Mouse (Mus musculus): Measurements from ENCODE around the gene Egfl6. TPM values are rescaled to one million over a fixed set of nuclear protein-coding genes. Genes with fewer than 3 reads are reported as not detected.

Gene Egfl6
- polyA plus RNA-seq, 1 experiment from 2014 or later: 12.4 TPM

DNA sequence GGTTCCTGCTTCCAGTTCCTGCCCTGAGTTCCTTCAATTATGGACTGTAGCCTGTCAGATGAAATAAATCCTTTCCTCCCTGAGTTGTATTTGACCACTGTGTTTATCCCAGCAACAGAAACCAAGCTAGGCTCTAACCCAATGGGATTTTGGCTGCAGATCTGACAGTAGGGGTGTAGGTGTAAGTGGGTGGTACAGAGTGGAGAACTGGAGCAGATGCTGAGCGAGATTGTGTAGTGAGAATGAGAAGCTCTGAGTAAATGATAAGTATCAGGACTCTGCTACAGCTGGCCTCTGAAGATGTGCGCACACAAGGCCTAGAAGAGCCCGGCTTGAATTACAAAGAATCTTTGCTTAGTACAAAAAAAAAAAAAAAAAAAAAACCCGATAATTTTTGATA is 73.4 kb downstream of the Egfl6 start:
- Histone ChIP-seq H3K36me3 (no peaks in the 10 kb centered on the region), H3K27me3 (replicated peaks) (no peaks in the 10 kb centered on the region), H3K4me1 (no peaks in the 10 kb centered on the region), H3K9me3 (no peaks in the 10 kb centered on the region), H3K27ac (no peak overlapping the region), H3K9ac (no peak overlapping the region), H3K4me2 (replicated peaks) (no peak overlapping the region), H3K4me3 (no peak overlapping the region)
- 94% methylated on average over 4 of the region's 4 CpGs for WGBS
- ATAC-seq (ENCODE audit: low FRiP score, low read depth): no peak

DNA sequence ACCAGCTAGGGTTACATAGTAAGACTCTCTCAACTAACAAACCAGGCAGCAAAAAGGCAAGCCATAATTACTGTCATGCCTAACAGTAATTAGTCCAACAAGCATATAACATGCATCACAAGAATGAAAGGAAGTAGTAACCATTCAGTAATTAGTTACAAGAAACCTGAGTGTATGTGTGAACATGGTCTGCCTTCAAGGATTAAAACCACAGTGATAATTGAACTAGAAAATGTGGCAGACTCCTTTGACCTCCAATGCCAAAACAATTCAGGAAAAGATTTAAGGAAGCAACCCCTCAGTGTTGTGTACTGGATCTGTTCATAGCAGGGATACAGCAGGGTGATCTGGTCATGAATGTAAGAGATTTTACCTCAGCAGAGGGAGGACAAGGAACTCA is 74.4 kb downstream of the Egfl6 start:
- Histone ChIP-seq H3K36me3 (no peaks in the 10 kb centered on the region), H3K27me3 (replicated peaks) (no peaks in the 10 kb centered on the region), H3K27ac (no peak overlapping the region), H3K9me3 (no peaks in the 10 kb centered on the region), H3K9ac (no peak overlapping the region), H3K4me1 (no peaks in the 10 kb centered on the region), H3K4me2 (replicated peaks) (no peak overlapping the region), H3K4me3 (no peak overlapping the region)
- no peak for ATAC-seq (ENCODE audit: low FRiP score, low read depth)

DNA sequence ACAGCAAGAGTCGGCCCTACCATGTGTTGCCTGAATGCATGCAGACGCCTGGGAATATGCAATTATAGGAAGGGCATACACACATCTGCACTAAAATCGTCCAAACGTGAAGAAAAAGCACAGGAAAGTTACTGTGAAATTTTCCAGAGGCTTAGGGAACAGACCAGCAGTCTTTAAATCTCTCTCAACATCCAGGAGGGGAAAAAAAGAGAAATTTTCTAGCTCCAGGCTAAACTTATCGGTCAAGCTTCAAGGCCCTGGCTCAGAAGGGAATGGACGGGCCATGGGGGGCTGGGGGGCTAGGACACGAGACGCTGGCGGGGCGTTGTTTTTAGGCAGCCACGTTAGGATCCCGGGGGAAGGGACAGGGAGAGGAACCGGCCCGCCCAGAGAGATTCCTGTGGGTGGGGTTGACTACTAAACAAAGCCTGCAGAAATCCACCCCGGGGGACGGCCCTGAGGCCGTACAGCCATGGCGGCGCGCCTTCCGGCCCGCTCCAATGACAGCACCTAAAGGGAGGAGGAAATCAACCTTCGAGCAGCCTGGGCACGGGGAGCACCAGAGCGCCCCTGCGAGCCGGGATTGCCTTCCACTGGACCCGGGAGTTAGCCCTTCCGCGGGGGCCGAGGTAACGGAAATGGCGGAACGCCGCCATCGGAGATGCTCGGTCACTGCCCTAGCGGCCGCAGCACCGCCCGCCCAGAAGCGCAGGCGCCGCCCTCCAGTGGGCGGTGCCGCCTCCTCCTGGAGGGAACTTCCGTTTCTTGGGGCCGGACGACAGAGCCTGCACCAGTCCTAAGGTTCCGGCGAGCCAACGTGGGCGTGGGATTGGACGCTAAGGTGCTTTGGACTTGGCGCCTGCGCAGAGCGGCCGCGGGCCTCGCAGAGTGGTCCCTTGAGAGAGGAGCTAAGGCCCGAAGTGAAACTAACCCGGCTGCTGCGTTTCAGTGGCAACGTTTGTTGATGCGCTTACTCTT is 75.5 kb downstream of the Egfl6 start:
- no peaks in the 10 kb centered on the region for H3K27me3 ChIP-seq (replicated peaks)
- H3K36me3 ChIP-seq: no peaks in the 10 kb centered on the region; the same call in 1 of the 2 replicates
- peak overlapping the region; percentile 55 for H3K4me2 ChIP-seq (replicated peaks)
- H3K4me1 ChIP-seq: no peaks in the 10 kb centered on the region
- H3K27ac ChIP-seq: peak overlapping the region; percentile 94
- 21% methylated on average over 65 of the region's 65 CpGs for WGBS
- peak overlapping the region; percentile 70 for H3K9ac ChIP-seq
- peak overlapping the region; percentile 50 for H3K4me3 ChIP-seq
- ATAC-seq (ENCODE audit: low FRiP score, low read depth): peak; percentile 99
- H3K9me3 ChIP-seq: no peaks in the 10 kb centered on the region

DNA sequence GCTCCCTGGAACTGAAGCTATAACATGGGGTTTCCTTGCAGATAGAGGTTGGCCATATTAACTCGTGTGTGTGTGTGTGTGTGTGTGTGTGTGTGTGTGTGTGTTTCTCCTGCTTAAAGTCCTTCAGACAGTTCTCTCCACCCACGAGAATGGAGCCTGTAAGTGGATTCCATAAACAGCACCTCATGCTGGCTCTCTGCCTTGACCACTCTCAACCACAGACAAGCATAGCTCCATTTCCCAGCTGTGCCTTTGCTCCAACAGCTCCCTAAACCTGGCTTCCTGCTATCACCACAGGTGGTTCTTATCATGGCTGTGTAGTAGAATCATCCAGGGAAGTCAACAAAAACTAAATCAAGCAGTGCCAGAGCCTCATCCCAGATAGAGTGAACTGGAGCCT is 81.1 kb downstream of the Egfl6 start:
- Histone ChIP-seq H3K4me2 (replicated peaks) (no peak overlapping the region), H3K9me3 (no peaks in the 10 kb centered on the region), H3K4me3 (no peak overlapping the region), H3K36me3 (no peaks in the 10 kb centered on the region; the same call in 1 of the 2 replicates), H3K27me3 (replicated peaks) (no peaks in the 10 kb centered on the region), H3K4me1 (no peaks in the 10 kb centered on the region), H3K9ac (no peak overlapping the region), H3K27ac (no peak overlapping the region)
- 86% methylated on average over 2 of the region's 2 CpGs for WGBS
- ATAC-seq (ENCODE audit: low FRiP score, low read depth): no peak

DNA sequence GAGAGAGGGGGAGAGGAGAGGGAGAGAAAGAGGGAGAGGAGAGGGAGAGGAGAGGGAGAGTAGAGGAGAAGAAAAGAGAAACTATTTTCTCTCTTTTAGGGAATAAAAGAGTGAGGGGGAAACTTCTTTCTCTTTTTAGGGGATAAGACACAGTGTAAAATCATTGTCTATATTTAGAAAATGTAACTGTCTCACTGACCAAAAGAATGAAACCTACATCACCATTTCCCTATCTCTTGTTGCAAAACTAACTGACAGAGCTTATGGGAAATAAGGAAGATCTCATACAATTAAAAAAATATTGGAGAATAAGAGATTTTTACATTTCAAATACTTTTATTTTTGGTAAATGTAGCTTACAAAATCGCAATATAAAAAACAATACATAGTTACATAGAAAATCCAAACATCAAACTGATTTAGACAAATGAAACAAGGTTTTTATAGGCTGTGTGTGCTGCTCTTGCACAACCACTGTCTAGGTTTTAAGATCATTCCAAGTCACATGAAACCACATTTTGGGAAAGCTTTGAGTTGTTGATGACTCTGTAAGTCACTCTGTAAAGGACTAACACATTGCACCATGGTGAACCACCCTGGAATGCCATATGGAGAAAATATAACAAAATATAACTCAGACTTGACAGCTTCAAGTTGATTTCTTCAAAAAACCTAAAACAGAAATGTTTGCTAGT is 85.9 kb downstream of the Egfl6 start:
- 83% methylated on average over 1 of the region's 1 CpGs for WGBS
- no peak overlapping the region for H3K27ac ChIP-seq
- H3K4me3 ChIP-seq: no peak overlapping the region
- H3K9ac ChIP-seq: no peak overlapping the region
- no peaks in the 10 kb centered on the region for H3K4me1 ChIP-seq
- no peaks in the 10 kb centered on the region for H3K36me3 ChIP-seq
- H3K9me3 ChIP-seq: no peaks in the 10 kb centered on the region
- no peak overlapping the region for H3K4me2 ChIP-seq (replicated peaks)
- no peaks in the 10 kb centered on the region for H3K27me3 ChIP-seq (replicated peaks)
- no peak for ATAC-seq (ENCODE audit: low FRiP score, low read depth)

DNA sequence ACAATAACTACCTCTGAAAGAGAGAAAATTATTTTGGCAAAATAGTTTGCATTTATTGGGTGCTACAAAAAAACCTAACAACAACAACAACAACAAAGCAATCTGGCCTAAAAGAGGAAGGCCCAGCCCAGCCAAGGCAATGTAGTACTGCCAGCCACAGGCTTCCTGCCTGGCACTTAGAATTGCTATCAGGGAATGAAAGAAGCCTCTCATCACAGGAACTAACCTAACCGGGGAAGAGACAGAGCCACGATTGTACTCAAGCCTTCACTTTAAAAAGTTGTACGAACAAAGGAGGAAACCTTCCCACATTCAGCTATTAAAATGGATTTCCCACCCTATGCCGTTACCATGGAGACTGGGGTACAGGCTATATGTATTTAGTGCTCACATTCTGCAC is 87.7 kb downstream of the Egfl6 start:
- 59% methylated on average over 4 of the region's 4 CpGs for WGBS
- 0 out of 2 replicates have a peak, but pooled peaks have one; percentile 44 for ATAC-seq (ENCODE audit: low FRiP score, low read depth)
- no peaks in the 10 kb centered on the region for H3K27me3 ChIP-seq (replicated peaks)
- H3K36me3 ChIP-seq: no peaks in the 10 kb centered on the region
- no peaks in the 10 kb centered on the region for H3K9me3 ChIP-seq
- H3K4me1 ChIP-seq: no peaks in the 10 kb centered on the region
- H3K4me3 ChIP-seq: no peak overlapping the region
- no peak overlapping the region for H3K27ac ChIP-seq
- no peak overlapping the region for H3K4me2 ChIP-seq (replicated peaks)
- no peak overlapping the region for H3K9ac ChIP-seq

DNA sequence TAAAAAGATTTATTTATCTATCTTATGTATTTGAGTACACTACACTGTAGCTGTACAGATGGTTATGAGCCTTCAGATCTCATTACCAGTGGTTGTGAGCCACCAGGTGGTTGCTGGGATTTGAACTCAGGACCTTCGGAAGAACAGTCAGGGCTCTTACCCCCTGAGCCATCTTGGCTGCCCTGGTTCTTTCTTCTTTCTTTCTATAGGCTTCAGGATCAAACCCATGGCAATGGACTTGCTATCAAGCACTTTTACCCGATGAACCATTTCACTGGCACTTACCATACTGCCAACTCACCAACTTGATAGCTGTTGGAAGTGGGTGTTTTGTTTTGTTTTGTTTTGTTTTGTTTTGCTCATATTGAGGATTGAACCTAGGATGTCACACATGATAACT is 90.5 kb downstream of the Egfl6 start:
- no peak overlapping the region for H3K4me2 ChIP-seq (replicated peaks)
- no peaks in the 10 kb centered on the region for H3K27me3 ChIP-seq (replicated peaks)
- no peak overlapping the region for H3K9ac ChIP-seq
- no peaks in the 10 kb centered on the region for H3K4me1 ChIP-seq
- H3K36me3 ChIP-seq: no peaks in the 10 kb centered on the region
- WGBS: 95% methylated on average over 2 of the region's 2 CpGs
- H3K27ac ChIP-seq: no peak overlapping the region
- ATAC-seq (ENCODE audit: low FRiP score, low read depth): no peak
- H3K4me3 ChIP-seq: no peak overlapping the region
- no peaks in the 10 kb centered on the region for H3K9me3 ChIP-seq

DNA sequence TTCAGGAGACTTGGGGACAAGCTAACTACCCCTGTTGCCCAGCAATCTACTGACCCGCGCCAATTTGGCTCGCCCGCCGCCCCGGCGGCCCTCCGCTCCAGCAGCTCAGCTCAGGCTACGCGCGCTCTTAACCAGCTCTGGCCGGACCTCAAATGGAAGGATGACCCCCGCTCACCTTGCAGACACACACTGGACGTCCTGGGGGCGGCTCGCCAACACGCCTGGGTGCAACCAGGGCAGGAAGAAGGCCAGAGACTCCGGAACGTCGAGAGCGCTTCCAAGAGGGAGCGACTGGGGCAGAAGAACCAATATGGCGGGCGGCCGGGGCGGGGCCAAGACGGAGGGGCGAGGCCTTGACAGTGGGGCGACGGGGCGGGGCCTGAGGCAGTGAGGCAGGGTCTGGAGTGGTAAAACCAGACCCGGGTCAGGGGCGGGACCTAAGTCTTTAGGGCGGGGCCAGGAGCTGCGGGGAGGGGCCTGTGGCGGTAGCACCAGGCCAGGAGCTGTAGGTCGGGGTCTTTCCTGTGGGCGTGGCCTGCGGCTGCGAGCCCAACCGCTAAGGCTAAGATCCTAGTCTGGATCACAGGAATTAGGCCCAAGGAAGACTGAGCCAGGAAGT is 106.0 kb downstream of the Egfl6 start, which contains the start of gene Rab9:
Gene Rab9 (minus strand): TSS at position 503 of the 619 bp plus-strand sequence.
- peak; percentile 99 for ATAC-seq (ENCODE audit: low FRiP score, low read depth)
- H3K9me3 ChIP-seq: no peaks in the 10 kb centered on the region
- H3K36me3 ChIP-seq: no peaks in the 10 kb centered on the region
- no peaks in the 10 kb centered on the region for H3K27me3 ChIP-seq (replicated peaks)
- peaks cover 2% of the 10 kb centered on the region; the same call in 1 of the 2 replicates for H3K4me1 ChIP-seq
- peak within 1 kb of the TSS; percentile 56 for H3K4me3 ChIP-seq
- peak within 1 kb of the TSS; percentile 67 for H3K9ac ChIP-seq
- no peak within 1 kb of the TSS for H3K27ac ChIP-seq
- peak within 1 kb of the TSS; percentile 63 for H3K4me2 ChIP-seq (replicated peaks)
- WGBS: 14% methylated on average over 41 of the region's 41 CpGs

DNA sequence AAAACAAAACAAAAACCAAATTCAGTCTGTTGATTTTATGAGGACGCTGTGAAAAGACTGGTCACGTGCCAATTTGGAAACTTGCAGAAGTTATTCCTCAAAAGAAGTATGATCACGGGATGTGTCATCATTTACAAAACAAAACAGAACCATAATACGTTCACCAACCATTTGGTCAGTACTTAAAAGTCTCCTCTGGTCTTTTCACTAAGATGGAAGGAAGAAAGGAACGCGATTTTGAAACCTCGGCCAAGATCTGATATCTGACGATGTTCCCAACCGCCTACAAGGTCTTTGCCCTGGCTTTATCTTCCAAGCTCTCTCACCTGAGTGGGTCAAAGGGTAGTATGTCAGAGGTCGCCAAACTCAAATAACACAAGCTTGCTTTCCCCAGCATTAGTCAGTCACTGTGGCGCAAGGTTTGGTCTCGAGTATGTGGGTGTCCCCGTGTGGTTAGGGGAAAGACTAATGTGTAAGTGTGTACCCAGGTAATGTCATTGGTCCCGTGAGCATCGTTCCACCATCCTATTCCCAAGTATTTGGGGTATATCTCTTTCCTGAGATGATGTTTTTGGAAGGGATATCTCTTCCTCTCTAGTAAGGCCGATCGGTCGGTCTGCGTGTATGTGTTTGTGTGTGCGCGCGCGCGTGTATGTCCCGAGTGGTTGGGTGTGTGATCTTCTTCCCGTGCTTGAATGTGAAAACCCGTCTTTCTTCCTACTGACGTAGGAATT is 106.7 kb downstream of the Egfl6 start:
- H3K4me2 ChIP-seq (replicated peaks): peak overlapping the region; percentile 63
- ATAC-seq (ENCODE audit: low FRiP score, low read depth): peak; percentile 39
- H3K4me1 ChIP-seq: peaks cover 2% of the 10 kb centered on the region; the same call in 1 of the 2 replicates
- 23% methylated on average over 28 of the region's 28 CpGs for WGBS
- no peaks in the 10 kb centered on the region for H3K36me3 ChIP-seq
- peak overlapping the region; percentile 67 for H3K9ac ChIP-seq
- no peak overlapping the region for H3K27ac ChIP-seq
- H3K4me3 ChIP-seq: peak overlapping the region; percentile 56
- no peaks in the 10 kb centered on the region for H3K27me3 ChIP-seq (replicated peaks)
- H3K9me3 ChIP-seq: no peaks in the 10 kb centered on the region

DNA sequence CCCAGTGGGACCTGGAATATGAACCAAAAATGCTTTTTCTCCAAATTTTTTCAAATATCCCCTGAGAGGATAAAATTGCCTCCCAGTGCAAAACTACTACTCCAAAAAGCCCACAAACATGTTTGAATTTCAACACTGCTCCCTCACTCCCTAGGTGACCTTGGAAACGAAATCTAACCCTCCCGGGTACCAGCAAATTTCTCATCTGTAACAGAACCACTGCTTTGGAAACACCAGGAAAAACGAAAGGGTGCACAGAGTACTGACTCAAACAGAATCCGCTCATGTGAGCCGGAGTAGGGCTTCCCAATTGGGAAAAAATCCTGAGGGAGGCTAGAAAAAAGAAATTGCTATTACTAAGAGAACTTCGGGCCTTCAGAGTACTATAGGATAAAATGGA is 108.1 kb downstream of the Egfl6 start:
- 72% methylated on average over 6 of the region's 6 CpGs for WGBS
- Histone ChIP-seq H3K27ac (no peak overlapping the region), H3K4me2 (replicated peaks) (peak overlapping the region; percentile 63), H3K9ac (no peak overlapping the region), H3K9me3 (no peaks in the 10 kb centered on the region), H3K4me3 (no peak overlapping the region), H3K27me3 (replicated peaks) (no peaks in the 10 kb centered on the region), H3K4me1 (peaks cover 2% of the 10 kb centered on the region; the same call in 1 of the 2 replicates), H3K36me3 (no peaks in the 10 kb centered on the region)
- ATAC-seq (ENCODE audit: low FRiP score, low read depth): no peak

All from neural tube, embryonic 12.5 days (tissue).